Mouse (Mus musculus) MEL (cell line): Measurements from ENCODE around the gene Cntn2. TPM values are rescaled to one million over a fixed set of nuclear protein-coding genes. Genes with fewer than 3 reads are reported as not detected.

Source experiments
- DNase-seq: peaks from one replicate; pipeline ENCODE4 v3.0.0; 2011; ENCODE audit warnings: low read depth, low spot score
- H3K27ac ChIP-seq: 2 replicates; pipeline ENCODE4 v1.5.1; 2012; ENCODE audit warnings: low read depth, mild to moderate bottlenecking, control low read depth, low read length, moderate library complexity; ENCODE audit not compliant: control insufficient read depth
- H3K27me3 ChIP-seq, 2 experiments: fragments of 150-350 bp in 1 of 2; sonication (generic) in 1 of 2; 2 replicates each; pipeline ENCODE4 v1.6.1; 2012; ENCODE audit warnings: low read length in 2 of 2, mild to moderate bottlenecking in 2 of 2, improper control_type of control experiment in 1 of 2, moderate library complexity in 1 of 2; ENCODE audit not compliant: insufficient read depth in 2 of 2, control insufficient read depth in 1 of 2
- H3K36me3 ChIP-seq, 2 experiments: 2 replicates each; pipeline ENCODE4 v1.6.1; 2012 to 2014; ENCODE audit warnings: low read length in 2 of 2, improper control_type of control experiment in 1 of 2, inconsistent platforms in 1 of 2, mild to moderate bottlenecking in 1 of 2; ENCODE audit not compliant: insufficient read depth in 2 of 2, control insufficient read depth in 1 of 2
- H3K4me1 ChIP-seq, 2 experiments: fragments of 150-350 bp in 1 of 2; sonication (generic) in 1 of 2; 2 replicates each; pipeline ENCODE4 v1.6.1; 2012; ENCODE audit warnings: low read length in 2 of 2, improper control_type of control experiment in 1 of 2, mild to moderate bottlenecking in 1 of 2; ENCODE audit not compliant: insufficient read depth in 2 of 2, control insufficient read depth in 1 of 2
- H3K4me3 ChIP-seq, 2 experiments: fragments of 150-350 bp in 1 of 2; sonication (generic) in 1 of 2; 2 replicates each; pipeline ENCODE4 v1.5.1; 2012; ENCODE audit warnings: low read depth in 2 of 2, low read length in 2 of 2, mild to moderate bottlenecking in 2 of 2, moderate library complexity in 2 of 2, control low read depth in 1 of 2, improper control_type of control experiment in 1 of 2; ENCODE audit not compliant: control insufficient read depth in 1 of 2, insufficient read depth in 1 of 2
- H3K79me2 ChIP-seq: 2 replicates; pipeline ENCODE4 v1.6.1; 2012; ENCODE audit warnings: mild to moderate bottlenecking, low read length, moderate library complexity; ENCODE audit not compliant: control insufficient read depth, poor library complexity, insufficient read depth
- H3K9ac ChIP-seq: 2 replicates; pipeline ENCODE4 v1.6.1; 2012; ENCODE audit warnings: low read depth, mild to moderate bottlenecking, control low read depth, low read length, moderate library complexity; ENCODE audit not compliant: control insufficient read depth, poor library complexity, severe bottlenecking
- H3K9me3 ChIP-seq: fragments of 150-350 bp; sonication (generic); replicated peaks from 2 replicates; pipeline ENCODE4 v1.6.1; 2012; ENCODE audit warnings: mild to moderate bottlenecking, low read length, improper control_type of control experiment, moderate library complexity; ENCODE audit not compliant: insufficient read depth
- BHLHE40 ChIP-seq: IDR thresholded peaks from 2 replicates; pipeline ENCODE4 v1.6.1; 2012; ENCODE audit warnings: low read depth, mild to moderate bottlenecking, inconsistent platforms, low read length, improper control_type of control experiment, borderline replicate concordance
- CHD2 ChIP-seq: IDR thresholded peaks from 2 replicates; pipeline ENCODE4 v1.6.1; 2011; ENCODE audit warnings: low read length, improper control_type of control experiment
- E2F4 ChIP-seq: IDR thresholded peaks from 2 replicates; pipeline ENCODE4 v1.6.1; 2011; ENCODE audit warnings: low read depth, low read length, improper control_type of control experiment, borderline replicate concordance
- ELF1 ChIP-seq: IDR thresholded peaks from 2 replicates; pipeline ENCODE4 v1.6.1; 2014; ENCODE audit warnings: low read depth, mild to moderate bottlenecking, inconsistent platforms, low read length, improper control_type of control experiment, moderate library complexity
- EP300 ChIP-seq, 2 experiments: IDR thresholded peaks; 2 replicates each; pipeline ENCODE4 v1.6.1; 2011; ENCODE audit warnings: improper control_type of control experiment in 2 of 2, low read length in 2 of 2, low read depth in 1 of 2, mild to moderate bottlenecking in 1 of 2
- ETS1 ChIP-seq: IDR thresholded peaks from 2 replicates; pipeline ENCODE4 v1.6.1; 2012; ENCODE audit warnings: low read depth, mild to moderate bottlenecking, inconsistent platforms, low read length, improper control_type of control experiment, moderate library complexity
- GABPA ChIP-seq: IDR thresholded peaks from 2 replicates; pipeline ENCODE4 v1.6.1; 2012; ENCODE audit warnings: low read depth, mild to moderate bottlenecking, inconsistent platforms, low read length, improper control_type of control experiment, moderate library complexity
- GATA1 ChIP-seq: IDR thresholded peaks from 2 replicates; pipeline ENCODE4 v1.6.1; 2011; ENCODE audit warnings: low read depth, low read length, improper control_type of control experiment
- MAFK ChIP-seq: IDR thresholded peaks from 2 replicates; pipeline ENCODE4 v1.6.1; 2011; ENCODE audit warnings: low read depth, mild to moderate bottlenecking, low read length, improper control_type of control experiment, borderline replicate concordance
- MXI1 ChIP-seq: IDR thresholded peaks from 2 replicates; pipeline ENCODE4 v1.6.1; 2011; ENCODE audit warnings: mild to moderate bottlenecking, low read depth, low read length, improper control_type of control experiment
- MYB ChIP-seq: IDR thresholded peaks from 2 replicates; pipeline ENCODE4 v1.6.1; 2011; ENCODE audit warnings: mild to moderate bottlenecking, low read depth, low read length, improper control_type of control experiment
- MYC ChIP-seq: IDR thresholded peaks from 2 replicates; pipeline ENCODE4 v1.6.1; 2011; ENCODE audit warnings: low read depth, mild to moderate bottlenecking, low read length, improper control_type of control experiment, moderate library complexity
- NELFE ChIP-seq: IDR thresholded peaks from 2 replicates; pipeline ENCODE4 v1.6.1; 2011; ENCODE audit warnings: low read depth, low read length, improper control_type of control experiment
- NRF1 ChIP-seq: IDR thresholded peaks from 2 replicates; pipeline ENCODE4 v1.6.1; 2014; ENCODE audit warnings: low read depth, mild to moderate bottlenecking, inconsistent platforms, low read length, improper control_type of control experiment, moderate library complexity; ENCODE audit not compliant: poor library complexity, insufficient read depth, severe bottlenecking
- POLR2A ChIP-seq, 2 experiments: IDR thresholded peaks; 2 replicates each; pipeline ENCODE4 v1.6.1; 2011 to 2012; ENCODE audit warnings: low read length in 2 of 2, mild to moderate bottlenecking in 2 of 2, control low read depth in 1 of 2, improper control_type of control experiment in 1 of 2, low read depth in 1 of 2, moderate library complexity in 1 of 2; ENCODE audit not compliant: control insufficient read depth in 1 of 2, insufficient read depth in 1 of 2, poor library complexity in 1 of 2
- RCOR1 ChIP-seq: IDR thresholded peaks from 2 replicates; pipeline ENCODE4 v1.6.1; 2012; ENCODE audit warnings: low read depth, mild to moderate bottlenecking, inconsistent platforms, low read length, improper control_type of control experiment
- SIN3A ChIP-seq: IDR thresholded peaks from 2 replicates; pipeline ENCODE4 v1.6.1; 2012; ENCODE audit warnings: low read length, improper control_type of control experiment, inconsistent platforms
- UBTF ChIP-seq: IDR thresholded peaks from 2 replicates; pipeline ENCODE4 v1.6.1; 2012; ENCODE audit warnings: low read depth, mild to moderate bottlenecking, inconsistent platforms, low read length, improper control_type of control experiment, moderate library complexity, borderline replicate concordance; ENCODE audit not compliant: insufficient read depth
- USF1 ChIP-seq: IDR thresholded peaks from 2 replicates; pipeline ENCODE4 v1.6.1; 2014; ENCODE audit warnings: low read depth, mild to moderate bottlenecking, inconsistent platforms, low read length, improper control_type of control experiment, moderate library complexity
- ZKSCAN1 ChIP-seq: IDR thresholded peaks from 2 replicates; pipeline ENCODE4 v1.6.1; 2012; ENCODE audit warnings: low read depth, mild to moderate bottlenecking, inconsistent platforms, low read length, improper control_type of control experiment, moderate library complexity
- ZNF384 ChIP-seq: IDR thresholded peaks from 2 replicates; pipeline ENCODE4 v1.6.1; 2012; ENCODE audit warnings: low read depth, mild to moderate bottlenecking, inconsistent platforms, low read length, improper control_type of control experiment
- polyA plus RNA-seq, 2 experiments: library from polyadenylated mRNA; stranded (reverse) in 1 of 2; unstranded in 1 of 2; fragments of >175 nt in 1 of 2; fragments of >200 nt in 1 of 2; gene quantifications; 2 replicates each; pipeline versions ENCODE4 v1.2.1 to v1.2.4; 2012; ENCODE audit warnings: low replicate concordance in 2 of 2, low read depth in 1 of 2; ENCODE audit not compliant: insufficient read length in 2 of 2, insufficient read depth in 1 of 2, missing spikeins in 1 of 2
- total RNA-seq: library from RNA; depleted of rRNA; stranded (reverse); fragments of 300-350 nt; gene quantifications from 2 replicates; pipeline ENCODE4 v1.2.3, GENCODE M21; 2012

Gene Cntn2
- total and polyA plus RNA-seq, 3 experiments: not detected

GRCm38 (mm10) chr1:132500535-132500934, 42.5 kb downstream of the Cntn2 start:
- Histone ChIP-seq H3K79me2 (no peaks in the 10 kb centered on the region), H3K4me1 (no peaks in the 10 kb centered on the region), H3K9me3 (no peaks in the 10 kb centered on the region), H3K4me3 (no peak overlapping the region), H3K36me3 (peaks cover 0 to 37% of the 10 kb centered on the region in 2 experiments; a peak in 2 of 4 replicates), H3K27ac (no peak overlapping the region), H3K27me3 (no peaks in the 10 kb centered on the region), H3K9ac (no peak overlapping the region)
- no peak for DNase-seq
- TF ChIP-seq MXI1 (no peak), ZKSCAN1 (no peak)

DNA sequence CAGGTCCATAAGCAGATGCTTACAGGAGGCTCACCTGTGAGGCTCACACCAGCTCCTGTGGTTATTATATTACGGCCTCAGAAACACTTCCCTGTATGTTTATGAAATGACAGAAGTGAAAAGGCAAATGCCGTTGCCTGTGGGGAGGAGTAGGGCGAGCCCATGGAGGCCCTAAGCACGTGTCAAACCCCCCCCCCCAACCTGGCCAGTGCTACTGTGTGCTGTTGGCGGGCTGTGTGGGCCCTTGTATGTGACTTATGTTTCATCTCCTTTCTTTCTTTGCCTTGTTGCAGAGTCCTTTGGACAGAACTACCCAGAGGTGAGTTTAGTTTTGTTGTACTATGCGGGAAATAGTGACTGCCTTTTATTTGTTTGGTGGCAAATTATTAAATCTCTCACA, 59.3 kb downstream of the Cntn2 start:
- Histone ChIP-seq H3K79me2 (peaks cover 29% of the 10 kb centered on the region), H3K27me3 (no peaks in the 10 kb centered on the region), H3K4me1 (peaks cover 9 to 10% of the 10 kb centered on the region in 2 experiments; a peak in 3 of 4 replicates), H3K4me3 (no peak overlapping the region), H3K36me3 (peaks cover 20 to 40% of the 10 kb centered on the region in 2 experiments), H3K9me3 (no peaks in the 10 kb centered on the region), H3K27ac (no peak overlapping the region), H3K9ac (no peak overlapping the region)
- no peak for DNase-seq
- TF ChIP-seq BHLHE40 (no peak), E2F4 (no peak), MYB (no peak), CHD2 (no peak), GABPA (no peak), MYC (no peak), ELF1 (no peak), ZKSCAN1 (no peak), USF1 (no peak), ETS1 (no peak), MAFK (no peak), GATA1 (no peak), EP300 (IDR thresholded peaks at IDR 0.05; ENCODE audit: low read depth in 1 of 2, low read length in 2 of 2) (no peak), POLR2A (IDR thresholded peaks at IDR 0.05; ENCODE audit: control insufficient read depth in 1 of 2, insufficient read depth in 1 of 2, low read depth in 1 of 2, low read length in 2 of 2, poor library complexity in 1 of 2) (no peak), NRF1 (no peak), SIN3A (no peak), RCOR1 (no peak), UBTF (no peak), NELFE (no peak), ZNF384 (no peak)
